Mouse (Mus musculus) left cerebral cortex, postnatal 25 days (tissue): ENCODE data around the gene Hs3st6. TPM values are rescaled to one million over a fixed set of nuclear protein-coding genes. Genes with fewer than 3 reads are reported as not detected.

ENCODE experiments used
- DNase-seq, 2 experiments: peaks; one replicate each; pipeline ENCODE4 v3.0.0; 2022; ENCODE audit warnings: low spot score in 2 of 2, mixed read lengths in 1 of 2
- intact Hi-C: fragments of 180-260 bp; cut with DNase I; formaldehyde crosslinking; loops from one replicate; pipeline ENCODE4 v1.15.1; 2025
- total RNA-seq, 2 experiments: library from RNA; stranded (reverse); gene quantifications; 2 replicates each; pipeline ENCODE4 v1.2.3; 2021

Gene Hs3st6
- total RNA-seq, 2 experiments from 2014 or later, result 0.48 to 0.73 TPM

DNA sequence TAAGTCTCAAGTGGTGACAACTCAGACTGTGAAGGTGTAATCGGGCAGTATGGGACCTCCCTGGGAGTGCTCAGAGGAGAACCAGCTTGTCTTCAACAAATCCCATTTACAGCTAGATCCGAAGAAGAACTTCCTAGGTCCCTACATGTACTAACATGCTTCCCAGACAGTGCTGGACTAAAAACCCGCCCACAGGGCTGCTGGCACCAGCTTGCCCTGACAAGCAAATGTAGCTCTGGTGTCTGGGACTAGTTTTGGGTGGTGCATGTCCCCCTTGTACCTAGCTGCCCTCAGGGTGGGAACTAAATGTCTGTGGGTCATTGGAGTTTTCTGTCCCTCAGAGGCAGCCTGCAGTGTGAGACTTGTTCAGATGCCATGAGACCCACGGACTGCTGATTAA, 1.3 kb upstream of the Hs3st6 start:
- intact Hi-C loops, result no loop called here
- DNase-seq, result no peak

- intact Hi-C loops, result no loop called here
- no peak for DNase-seq
Observed at GRCm38 (mm10) chr17:24757394-24757793, 4.6 kb downstream of the Hs3st6 start.

- intact Hi-C loops, result no loop called here
- DNase-seq, result no peak
Observed at GRCm38 (mm10) chr17:24761121-24761520, 8.3 kb downstream of the Hs3st6 start.

DNA sequence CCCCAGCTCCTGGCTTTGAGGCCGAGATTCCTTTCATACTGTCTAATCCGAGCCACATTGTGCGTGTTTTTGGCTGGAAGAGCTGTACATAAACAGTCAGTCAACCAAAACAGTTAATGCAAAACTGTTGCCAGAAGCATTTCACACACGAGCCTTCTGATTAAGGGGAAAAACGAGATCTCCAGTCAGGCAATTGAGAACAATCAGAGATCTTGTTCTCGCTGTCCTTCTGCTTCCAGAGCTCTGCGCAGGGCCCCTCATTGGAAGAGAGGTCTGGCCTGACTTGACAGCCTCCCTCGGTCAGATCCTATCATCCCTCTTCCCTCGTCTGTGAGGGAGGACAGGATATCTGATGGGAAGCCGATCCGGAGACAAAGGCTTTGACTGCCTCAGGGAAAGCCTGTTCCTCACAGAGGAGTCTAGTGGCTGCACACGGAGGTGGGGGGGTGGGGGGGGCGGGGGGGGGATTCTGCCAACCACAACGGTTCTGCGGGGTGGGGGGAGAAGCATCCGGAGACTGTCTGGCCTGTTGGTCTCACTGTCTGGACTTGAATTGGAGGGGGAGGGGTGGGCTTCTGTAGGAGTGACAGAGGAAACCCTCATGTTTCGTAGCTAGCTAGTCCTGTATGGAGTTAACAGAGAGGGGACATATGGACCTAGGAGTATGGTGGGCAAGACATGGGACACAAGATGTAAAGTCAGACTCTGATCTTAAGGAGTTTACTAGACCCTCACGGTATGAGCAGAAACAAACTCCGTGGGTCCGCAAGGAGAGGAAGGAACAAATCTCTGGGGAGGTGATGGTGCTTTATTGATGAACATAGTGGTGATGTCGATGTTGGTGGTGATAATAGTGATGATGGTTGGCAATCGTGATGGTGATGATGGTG, 12.5 kb downstream of the Hs3st6 start:
- DNase-seq, result no peak
- intact Hi-C loops, result no loop called here

- no peak for DNase-seq
- intact Hi-C loops, result no loop called here
Observed at GRCm38 (mm10) chr17:24766266-24766875, 13.6 kb downstream of the Hs3st6 start.

- intact Hi-C loops, result no loop called here
- DNase-seq, result no peak
Observed at GRCm38 (mm10) chr17:24769146-24769545, 16.4 kb downstream of the Hs3st6 start.

- no peak for DNase-seq
- intact Hi-C loops, result loop anchor here (10.0 kb wide), 1 partner anchor 542 kb away; the partner anchor contains the start of gene Prss29
Observed at GRCm38 (mm10) chr17:24773241-24773640, 20.5 kb downstream of the Hs3st6 start.

GRCm38 (mm10) chr17:24775173-24775572, 22.4 kb downstream of the Hs3st6 start:
- intact Hi-C loops, result loop anchor here (10.0 kb wide), 1 partner anchor 540 kb away; the partner anchor contains the start of gene Prss29
- DNase-seq, result no peak

DNA sequence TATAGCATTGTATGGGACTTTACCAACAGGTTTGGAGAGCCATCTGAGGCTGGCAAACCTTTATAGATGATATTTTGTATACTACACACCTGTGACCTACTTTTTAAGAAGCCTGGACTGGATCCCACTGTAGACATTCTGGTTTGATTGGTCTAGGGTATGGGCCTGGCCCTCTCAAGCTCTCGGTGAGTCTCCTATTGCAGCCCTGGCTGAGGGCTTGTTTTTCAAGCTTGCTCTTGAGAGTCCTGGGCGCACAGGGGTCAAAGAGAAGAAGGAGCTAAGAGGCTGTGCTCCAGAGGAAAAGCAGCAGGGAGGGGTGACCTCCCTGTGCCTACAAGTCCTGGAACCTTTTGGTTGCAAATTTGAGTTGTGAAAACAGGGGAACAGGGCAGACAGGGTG, 24.3 kb downstream of the Hs3st6 start:
- intact Hi-C loops, result loop anchor here (10.0 kb wide), 1 partner anchor 538 kb away; the partner anchor contains the start of gene Prss29

DNA sequence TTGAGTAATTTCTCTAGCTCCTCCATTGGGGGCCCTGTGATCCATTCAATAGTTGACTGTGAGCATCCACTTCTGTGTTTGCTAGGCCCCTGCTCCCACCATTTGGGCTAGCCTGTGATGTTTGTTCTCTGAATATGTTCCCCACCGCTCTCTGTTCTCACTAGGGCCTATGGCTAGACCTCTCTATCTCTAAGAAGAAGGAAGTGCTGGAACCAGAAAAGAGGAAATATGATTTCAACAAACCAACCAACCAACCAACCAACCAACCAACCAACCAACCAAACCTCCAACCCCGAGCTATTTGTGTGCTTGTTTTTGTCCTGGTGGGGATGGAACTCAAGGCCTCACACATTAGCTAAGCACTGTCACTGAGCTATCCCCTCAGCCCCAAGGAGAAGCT, 28.0 kb downstream of the Hs3st6 start:
- intact Hi-C loops, result no loop called here
- DNase-seq, result no peak

More for the DNA sequence above, 24.3 kb downstream of the Hs3st6 start:
- DNase-seq, result no peak

GRCm38 (mm10) chr17:24792190-24792589, 39.4 kb downstream of the Hs3st6 start:
- intact Hi-C loops, result no loop called here
- DNase-seq, result no peak

DNA sequence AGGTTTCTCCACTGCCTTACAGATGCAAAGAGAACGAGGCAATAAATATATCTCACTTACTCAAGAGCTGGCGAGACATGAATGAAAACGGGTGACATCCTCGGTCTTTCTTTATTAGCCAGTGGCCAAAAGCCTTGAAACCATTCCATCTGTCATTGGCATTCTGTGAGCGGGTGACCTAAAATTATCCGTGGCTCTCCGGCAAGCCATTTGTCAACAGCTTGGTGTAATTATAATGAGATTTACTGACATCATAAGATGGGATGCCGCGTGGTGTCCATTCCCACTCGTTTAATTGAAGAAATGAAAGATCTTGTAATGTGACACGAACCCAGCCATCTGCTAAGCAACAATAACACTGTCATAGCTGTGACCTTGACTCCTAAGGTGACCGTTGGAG, 42.0 kb downstream of the Hs3st6 start:
- intact Hi-C loops, result no loop called here
- no peak for DNase-seq

DNA sequence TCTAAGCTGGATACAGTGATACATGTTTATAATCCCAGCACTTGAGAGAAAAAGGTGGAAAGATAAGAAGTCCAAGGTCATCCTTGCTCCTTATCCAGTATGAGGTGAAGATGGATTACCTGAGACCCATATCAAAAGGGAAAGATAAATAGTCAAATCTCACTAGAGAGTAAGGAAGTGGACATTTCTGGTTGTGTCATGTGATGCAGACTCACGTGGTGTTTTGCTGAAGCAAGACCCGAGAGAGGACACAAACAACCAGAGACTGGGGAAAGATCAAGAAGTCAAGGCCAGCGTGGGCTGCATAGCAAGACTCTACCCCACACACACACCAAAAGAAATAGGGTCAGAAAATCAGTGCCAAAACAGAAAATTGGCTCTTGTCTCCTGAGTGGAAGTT, 44.2 kb downstream of the Hs3st6 start:
- intact Hi-C loops, result no loop called here
- no peak for DNase-seq

DNA sequence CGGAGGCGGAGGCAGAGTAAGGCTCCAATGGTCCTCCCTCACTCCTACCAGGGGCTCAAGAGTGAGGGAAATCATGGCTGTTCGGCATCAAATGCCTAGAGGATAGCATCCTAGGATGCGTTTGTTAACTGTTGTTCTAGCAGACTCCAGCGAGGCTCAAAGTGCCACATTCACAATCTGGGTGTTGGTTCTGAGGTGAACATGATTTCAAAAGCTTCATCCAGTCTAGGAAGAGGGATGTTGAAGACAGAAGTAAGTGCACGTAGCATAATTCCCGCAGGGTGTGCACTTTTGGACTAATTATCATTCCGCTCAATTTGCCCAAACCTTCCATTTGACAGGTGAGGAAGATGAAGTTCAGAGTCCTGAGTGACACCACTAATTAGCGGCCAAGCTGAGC, 45.4 kb downstream of the Hs3st6 start:
- intact Hi-C loops, result no loop called here
- DNase-seq, result no peak

DNA sequence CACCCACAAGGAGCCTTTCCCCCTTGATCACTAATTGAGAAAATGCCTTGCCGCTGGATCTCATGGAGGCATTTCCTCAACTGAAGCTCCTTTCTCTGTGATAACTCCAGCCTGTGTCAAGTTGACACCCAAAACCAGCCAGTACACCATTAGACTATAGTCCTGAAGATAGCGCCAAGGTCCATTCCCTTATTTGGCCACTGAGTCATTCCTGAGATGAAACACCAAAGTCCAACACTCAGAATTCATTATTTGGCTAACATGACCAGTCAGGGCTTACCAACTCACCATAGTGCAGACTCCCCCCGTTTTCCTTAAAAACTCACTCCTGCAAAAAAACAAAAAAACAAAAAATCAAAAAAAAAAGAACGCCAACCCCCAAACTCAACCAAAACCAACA, 46.7 kb downstream of the Hs3st6 start:
- intact Hi-C loops, result no loop called here
- DNase-seq, result no peak

- no peak for DNase-seq
Observed at GRCm38 (mm10) chr17:24800524-24800923, 47.7 kb downstream of the Hs3st6 start.

GRCm38 (mm10) chr17:24803952-24804951, 51.5 kb downstream of the Hs3st6 start, which contains the start of gene Meiob:
TSS of gene Meiob (plus strand) at chr17:24804289.
- intact Hi-C loops, result no loop called here
- DNase-seq, result peak; percentile 2 to 10

More at GRCm38 (mm10) chr17:24800524-24800923, 47.7 kb downstream of the Hs3st6 start:
- intact Hi-C loops, result no loop called here
